Comparison of ENCODE assay signal across 27 mouse cellular contexts in the genomic region with DNA sequence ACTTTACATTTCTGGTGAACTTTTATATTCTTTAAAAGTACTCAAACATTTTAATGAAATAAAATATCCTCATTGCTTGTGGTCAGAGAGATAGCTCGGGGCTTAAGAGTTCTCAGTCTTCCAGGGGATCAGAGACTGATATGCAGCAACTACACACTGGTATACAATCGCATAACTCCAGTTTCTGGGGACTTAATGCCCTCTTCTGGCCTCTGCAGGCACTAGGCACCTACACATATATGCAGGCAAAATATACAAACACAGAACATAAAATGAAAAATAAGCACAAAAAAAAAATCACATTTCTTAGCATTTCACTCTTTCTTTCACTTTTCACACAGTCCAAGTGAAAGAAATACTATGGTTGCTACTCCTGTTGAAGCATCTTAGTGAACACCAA.
DNase-seq lines count a peak whose midpoint lies in the region; ATAC-seq and TF ChIP-seq lines count a peak whose summit lies in the region.
"Had no signal": no experiment of that assay in that cellular context is flagged by ENCODE, and none has a peak within 500 bp of the region (broad histone marks: within the 10 kb centered on the region; RNA-seq: fewer than 3 reads in every experiment).

No protein-coding gene starts in this region.

- no peak overlapping the region for H3K4me2 ChIP-seq in heart, postnatal 0 days (ENCODE audit: low read depth, low read length)
- no peak overlapping the region for H3K4me2 ChIP-seq in midbrain, postnatal 0 days (ENCODE audit: low read depth, low read length, poor library complexity, severe bottlenecking)
- H3K4me2 ChIP-seq in midbrain, embryonic 11.5 days, result no peak overlapping the region
- H3K4me2 ChIP-seq: heart, embryonic 11.5 days; hindbrain, embryonic 14.5 days; liver, embryonic 15.5 days; midbrain, embryonic 15.5 days had no signal

- H3K27me3 ChIP-seq in heart, postnatal 0 days (ENCODE audit: control insufficient read depth, insufficient read depth, low read length), result 0 out of 2 replicates have a peak, but pooled peaks cover 6% of the 10 kb centered on the region
- H3K27me3 ChIP-seq in midbrain, postnatal 0 days (ENCODE audit: insufficient read depth, low read length), result no peaks in the 10 kb centered on the region
- H3K27me3 ChIP-seq in midbrain, embryonic 11.5 days (ENCODE audit: control insufficient read depth, insufficient read depth, low read length), result no peaks in the 10 kb centered on the region
- H3K27me3 ChIP-seq: liver, embryonic 15.5 days; midbrain, embryonic 15.5 days had no signal

- WGBS in heart, postnatal 0 days, result 64% methylated on average over 2 of the region's 2 CpGs
- WGBS in midbrain, postnatal 0 days, result 81% methylated on average over 2 of the region's 2 CpGs
- WGBS in midbrain, embryonic 11.5 days, result 74% methylated on average over 2 of the region's 2 CpGs

- TF ChIP-seq EP300 in heart, postnatal 0 days (IDR thresholded peaks at IDR 0.05; ENCODE audit: low read depth), result no peak

- ATAC-seq in heart, postnatal 0 days (ENCODE audit: insufficient read depth, low read depth), result no peak
- ATAC-seq in midbrain, postnatal 0 days (ENCODE audit: low FRiP score), result no peak
- ATAC-seq in midbrain, embryonic 11.5 days (ENCODE audit: low FRiP score), result no peak
- ATAC-seq: activated CD4-positive, CD25-positive, alpha-beta regulatory T cell, adult 4 months; forebrain, embryonic 16.5 days; inflammation-experienced regulatory T-cells, adult 6 months; midbrain, embryonic 15.5 days had no signal

- H3K4me1 ChIP-seq in heart, postnatal 0 days (ENCODE audit: control insufficient read depth, insufficient read depth), result no peaks in the 10 kb centered on the region
- H3K4me1 ChIP-seq in midbrain, postnatal 0 days (ENCODE audit: insufficient read depth, low read length), result no peaks in the 10 kb centered on the region
- no peaks in the 10 kb centered on the region for H3K4me1 ChIP-seq in midbrain, embryonic 11.5 days (ENCODE audit: control insufficient read depth, insufficient read depth, low read length)
- H3K4me1 ChIP-seq: liver, embryonic 15.5 days; midbrain, embryonic 15.5 days had no signal

- H3K9ac ChIP-seq in heart, postnatal 0 days (replicated peaks; ENCODE audit: low read depth, low read length), result no peak overlapping the region
- H3K9ac ChIP-seq in midbrain, postnatal 0 days (replicated peaks; ENCODE audit: low read length, poor library complexity, severe bottlenecking), result no peak overlapping the region
- H3K9ac ChIP-seq in midbrain, embryonic 11.5 days (ENCODE audit: low read length), result no peak overlapping the region
- H3K9ac ChIP-seq: hindbrain, embryonic 14.5 days; liver, embryonic 15.5 days; midbrain, embryonic 15.5 days had no signal

- H3K27ac ChIP-seq in heart, postnatal 0 days (ENCODE audit: low read depth), result no peak overlapping the region
- no peak overlapping the region for H3K27ac ChIP-seq in layer of hippocampus, adult 2 months
- H3K27ac ChIP-seq in midbrain, postnatal 0 days (ENCODE audit: low read depth, low read length), result no peak overlapping the region
- no peak overlapping the region for H3K27ac ChIP-seq in midbrain, embryonic 11.5 days (ENCODE audit: low read depth, low read length)
- H3K27ac ChIP-seq: hindbrain, embryonic 14.5 days; liver, embryonic 15.5 days; midbrain, embryonic 15.5 days had no signal

- H3K4me3 ChIP-seq in heart, postnatal 0 days (ENCODE audit: low read depth, low read length), result no peak overlapping the region
- H3K4me3 ChIP-seq in layer of hippocampus, adult 2 months, result no peak overlapping the region
- no peak overlapping the region for H3K4me3 ChIP-seq in midbrain, postnatal 0 days (ENCODE audit: low read depth, low read length)
- no peak overlapping the region for H3K4me3 ChIP-seq in midbrain, embryonic 11.5 days (ENCODE audit: low read depth, low read length)
- H3K4me3 ChIP-seq: erythroblast, embryonic 14.5 days; liver, embryonic 15.5 days; midbrain, embryonic 15.5 days had no signal

- TF ChIP-seq CTCF in heart, postnatal 0 days (IDR thresholded peaks at IDR 0.05; ENCODE audit: low read depth), result peak; percentile 13; the same call in 1 of the 2 replicates
- TF ChIP-seq CTCF in layer of hippocampus, adult 2 months (conservative IDR thresholded peaks at IDR 0.05), result peak; percentile 49
- TF ChIP-seq CTCF in midbrain, postnatal 0 days (IDR thresholded peaks at IDR 0.05), result peak; percentile 35

- H3K9me3 ChIP-seq in heart, postnatal 0 days (replicated peaks; ENCODE audit: control insufficient read depth, low read length), result no peaks in the 10 kb centered on the region
- H3K9me3 ChIP-seq in midbrain, postnatal 0 days (ENCODE audit: low read length), result no peaks in the 10 kb centered on the region
- H3K9me3 ChIP-seq in midbrain, embryonic 11.5 days (ENCODE audit: control insufficient read depth, low read length), result no peaks in the 10 kb centered on the region
- H3K9me3 ChIP-seq: liver, embryonic 15.5 days; midbrain, embryonic 15.5 days had no signal

- H3K36me3 ChIP-seq in heart, postnatal 0 days (replicated peaks; ENCODE audit: control insufficient read depth, insufficient read depth, low read length), result no peaks in the 10 kb centered on the region
- H3K36me3 ChIP-seq in midbrain, postnatal 0 days (ENCODE audit: insufficient read depth, low read length), result no peaks in the 10 kb centered on the region
- no peaks in the 10 kb centered on the region for H3K36me3 ChIP-seq in midbrain, embryonic 11.5 days (ENCODE audit: control insufficient read depth, insufficient read depth, low read length)
- H3K36me3 ChIP-seq: liver, embryonic 15.5 days; midbrain, embryonic 15.5 days had no signal

- DNase-seq in heart, postnatal 0 days (ENCODE audit: low spot score), result no peak
- no peak for DNase-seq in heart, adult 11 months
- DNase-seq in layer of hippocampus, adult 2 months (ENCODE audit: low spot score in 2 of 2), result no peak
- no peak for DNase-seq in layer of hippocampus, adult 11-12 months (ENCODE audit: low spot score)
- DNase-seq in midbrain, postnatal 0 days (ENCODE audit: low spot score), result no peak
- no peak for DNase-seq in midbrain, embryonic 11.5 days (ENCODE audit: low spot score, missing footprints)
- no peak for DNase-seq in right cerebral cortex, postnatal 25 days
- DNase-seq: adrenal gland, adult 2 months; adrenal gland, postnatal 36 days; cerebellum, adult 2 months; cerebellum, postnatal 14 days; heart, postnatal 4 days; kidney, adult 8-10 months; kidney, postnatal 25 days; left cerebral cortex, postnatal 4 days; lung, postnatal 10 days; spleen, adult 18-20 months; thymus, adult 18-20 months; thymus, postnatal 25 days had no signal
